Mouse (Mus musculus): ENCODE results near the gene Sh2d6. TPM values are rescaled to one million over a fixed set of nuclear protein-coding genes. Genes with fewer than 3 reads are reported as not detected.
"Not testable (repeated sequence)": the region's sequence is repeated elsewhere in the genome, so short reads cannot be mapped to it uniquely, and the experiment has no call there.

The Sh2d6 gene
- polyA plus RNA-seq, 1 experiment, result 0.09 TPM

GRCm38 (mm10) chr6:72535165-72535564, 13.7 kb upstream of the Sh2d6 start:
- H3K4me3 ChIP-seq (ENCODE audit: insufficient read depth, low read depth, low read length), result no peak overlapping the region
- peak overlapping the region; percentile 42; the same call in 1 of the 2 replicates for H3K27ac ChIP-seq (ENCODE audit: insufficient read depth, low read depth, low read length)
- no peak for TF ChIP-seq POLR2A (IDR thresholded peaks at IDR 0.05; ENCODE audit: low read depth, low read length)
- TF ChIP-seq CTCF (conservative IDR thresholded peaks at IDR 0.05; ENCODE audit: insufficient read depth, insufficient read length, low read depth, low read length), result peak; percentile 91
- peak; percentile 90 for DNase-seq
- H3K27me3 ChIP-seq (replicated peaks; ENCODE audit: control insufficient read depth, insufficient read depth, low read length), result no peaks in the 10 kb centered on the region
- H3K36me3 ChIP-seq (ENCODE audit: control insufficient read depth, insufficient read depth, low read length), result no peaks in the 10 kb centered on the region
- 3% methylated on average over 9 of the region's 9 CpGs for WGBS
- H3K4me1 ChIP-seq (ENCODE audit: control insufficient read depth, insufficient read depth, low read length), result peaks cover 5% of the 10 kb centered on the region; the same call in 1 of the 2 replicates

DNA sequence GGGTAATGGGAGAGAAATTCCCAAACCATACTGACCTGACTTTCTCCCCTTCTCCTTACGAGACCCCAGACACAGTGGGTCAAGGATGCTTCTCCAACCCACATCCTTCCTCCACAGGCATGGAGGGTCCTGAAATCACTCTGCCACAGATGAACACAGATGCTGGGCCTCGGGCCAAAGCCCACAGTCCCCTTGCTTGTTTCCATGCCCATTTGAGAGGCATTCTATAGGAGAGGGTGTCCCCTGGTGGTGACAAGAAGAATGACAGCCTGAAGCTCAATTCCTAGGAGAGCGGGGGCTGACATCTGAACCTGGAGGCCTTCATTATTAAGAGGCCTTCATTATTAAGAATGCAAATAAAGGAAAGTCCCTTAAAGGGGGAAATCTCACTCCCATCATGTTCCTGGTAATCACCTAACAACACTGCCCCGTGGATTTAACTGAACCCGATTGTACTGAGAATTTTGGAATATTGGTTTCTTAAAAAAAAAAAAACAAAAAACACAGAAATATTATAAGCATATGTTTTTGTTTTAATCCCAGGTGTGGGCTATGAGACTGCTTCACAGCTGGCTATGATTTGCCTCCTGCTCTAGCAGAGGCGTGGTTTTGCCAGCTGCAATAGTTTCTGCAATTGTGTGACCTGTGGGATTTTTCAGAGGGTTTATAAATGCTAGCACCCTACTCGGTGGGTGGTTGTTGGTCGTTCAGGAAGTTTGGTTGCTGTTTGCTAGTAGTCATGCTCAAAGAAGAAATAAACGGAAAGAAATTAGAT, 12.7 kb upstream of the Sh2d6 start:
- 43% methylated on average over 9 of the region's 9 CpGs for WGBS
- DNase-seq, result peak; percentile 68
- TF ChIP-seq POLR2A (IDR thresholded peaks at IDR 0.05; ENCODE audit: low read depth, low read length), result no peak
- TF ChIP-seq CTCF (conservative IDR thresholded peaks at IDR 0.05; ENCODE audit: insufficient read depth, insufficient read length, low read depth, low read length), result peak; percentile 90
- Histone ChIP-seq H3K4me3 (ENCODE audit: insufficient read depth, low read depth, low read length) (no peak overlapping the region), H3K4me1 (ENCODE audit: control insufficient read depth, insufficient read depth, low read length) (peaks cover 5% of the 10 kb centered on the region; the same call in 1 of the 2 replicates), H3K36me3 (ENCODE audit: control insufficient read depth, insufficient read depth, low read length) (no peaks in the 10 kb centered on the region), H3K27me3 (replicated peaks; ENCODE audit: control insufficient read depth, insufficient read depth, low read length) (no peaks in the 10 kb centered on the region), H3K27ac (ENCODE audit: insufficient read depth, low read depth, low read length) (no peak overlapping the region)

DNA sequence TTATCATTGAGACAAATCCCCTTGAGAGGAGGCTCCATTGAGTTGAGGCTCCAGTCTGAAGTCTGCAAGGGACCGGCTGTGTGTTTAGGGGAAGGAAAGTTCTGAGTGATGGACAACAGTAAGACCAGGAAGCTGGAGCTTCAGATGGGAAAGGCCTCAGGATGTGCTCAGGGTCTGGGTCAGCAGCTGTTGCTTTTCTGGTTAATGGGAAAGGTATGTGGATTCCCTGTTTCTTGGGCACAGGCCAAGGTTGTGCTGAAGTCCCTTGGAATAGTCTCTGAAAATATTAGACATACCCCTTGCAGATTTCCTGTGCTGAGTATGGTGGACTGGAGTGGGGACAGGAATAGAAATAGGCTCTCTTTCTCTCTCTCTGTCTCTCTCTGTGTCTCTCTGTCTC, 12.0 kb upstream of the Sh2d6 start:
- WGBS, result 4% methylated on average over 1 of the region's 1 CpGs
- H3K4me1 ChIP-seq (ENCODE audit: control insufficient read depth, insufficient read depth, low read length); H3K27me3 ChIP-seq (replicated peaks; ENCODE audit: control insufficient read depth, insufficient read depth, low read length); H3K27ac ChIP-seq (ENCODE audit: insufficient read depth, low read depth, low read length); H3K36me3 ChIP-seq (ENCODE audit: control insufficient read depth, insufficient read depth, low read length); DNase-seq; H3K4me3 ChIP-seq (ENCODE audit: insufficient read depth, low read depth, low read length): not testable (repeated sequence)

- WGBS, result 95% methylated on average over 4 of the region's 4 CpGs
- no peaks in the 10 kb centered on the region for H3K27me3 ChIP-seq (replicated peaks; ENCODE audit: control insufficient read depth, insufficient read depth, low read length)
- no peak overlapping the region for H3K4me3 ChIP-seq (ENCODE audit: insufficient read depth, low read depth, low read length)
- H3K36me3 ChIP-seq (ENCODE audit: control insufficient read depth, insufficient read depth, low read length), result no peaks in the 10 kb centered on the region
- no peak for DNase-seq
- no peaks in the 10 kb centered on the region; the same call in 1 of the 2 replicates for H3K4me1 ChIP-seq (ENCODE audit: control insufficient read depth, insufficient read depth, low read length)
- TF ChIP-seq CTCF (conservative IDR thresholded peaks at IDR 0.05; ENCODE audit: insufficient read depth, insufficient read length, low read depth, low read length) (no peak), POLR2A (IDR thresholded peaks at IDR 0.05; ENCODE audit: low read depth, low read length) (no peak)
- H3K27ac ChIP-seq (ENCODE audit: insufficient read depth, low read depth, low read length), result no peak overlapping the region
Measured at GRCm38 (mm10) chr6:72532580-72532979, 11.1 kb upstream of the Sh2d6 start.

GRCm38 (mm10) chr6:72528410-72529151, 7.1 kb upstream of the Sh2d6 start:
- Histone ChIP-seq H3K36me3 (ENCODE audit: control insufficient read depth, insufficient read depth, low read length) (no peaks in the 10 kb centered on the region), H3K4me1 (ENCODE audit: control insufficient read depth, insufficient read depth, low read length) (no peaks in the 10 kb centered on the region), H3K4me3 (ENCODE audit: insufficient read depth, low read depth, low read length) (no peak overlapping the region), H3K27ac (ENCODE audit: insufficient read depth, low read depth, low read length) (peak overlapping the region; percentile 10; the same call in 1 of the 2 replicates), H3K27me3 (replicated peaks; ENCODE audit: control insufficient read depth, insufficient read depth, low read length) (no peaks in the 10 kb centered on the region)
- no peak for TF ChIP-seq CTCF (conservative IDR thresholded peaks at IDR 0.05; ENCODE audit: insufficient read depth, insufficient read length, low read depth, low read length)
- TF ChIP-seq POLR2A (IDR thresholded peaks at IDR 0.05; ENCODE audit: low read depth, low read length), result no peak
- DNase-seq, result peak; percentile 80
- 67% methylated on average over 10 of the region's 10 CpGs for WGBS

- Histone ChIP-seq H3K27ac (ENCODE audit: insufficient read depth, low read depth, low read length) (no peak overlapping the region), H3K4me3 (ENCODE audit: insufficient read depth, low read depth, low read length) (no peak overlapping the region), H3K4me1 (ENCODE audit: control insufficient read depth, insufficient read depth, low read length) (no peaks in the 10 kb centered on the region), H3K27me3 (replicated peaks; ENCODE audit: control insufficient read depth, insufficient read depth, low read length) (no peaks in the 10 kb centered on the region), H3K36me3 (ENCODE audit: control insufficient read depth, insufficient read depth, low read length) (no peaks in the 10 kb centered on the region)
- WGBS, result 62% methylated on average over 4 of the region's 4 CpGs
- DNase-seq, result no peak
- TF ChIP-seq POLR2A (IDR thresholded peaks at IDR 0.05; ENCODE audit: low read depth, low read length) (no peak), CTCF (conservative IDR thresholded peaks at IDR 0.05; ENCODE audit: insufficient read depth, insufficient read length, low read depth, low read length) (no peak)
Measured at GRCm38 (mm10) chr6:72527070-72527469, 5.6 kb upstream of the Sh2d6 start.

- H3K4me1 ChIP-seq (ENCODE audit: control insufficient read depth, insufficient read depth, low read length), result no peaks in the 10 kb centered on the region
- TF ChIP-seq POLR2A (IDR thresholded peaks at IDR 0.05; ENCODE audit: low read depth, low read length), result no peak
- TF ChIP-seq CTCF (conservative IDR thresholded peaks at IDR 0.05; ENCODE audit: insufficient read depth, insufficient read length, low read depth, low read length), result no peak
- no peak overlapping the region for H3K4me3 ChIP-seq (ENCODE audit: insufficient read depth, low read depth, low read length)
- no peaks in the 10 kb centered on the region for H3K36me3 ChIP-seq (ENCODE audit: control insufficient read depth, insufficient read depth, low read length)
- 95% methylated on average over 2 of the region's 2 CpGs for WGBS
- DNase-seq, result no peak
- H3K27ac ChIP-seq (ENCODE audit: insufficient read depth, low read depth, low read length), result no peak overlapping the region
- H3K27me3 ChIP-seq (replicated peaks; ENCODE audit: control insufficient read depth, insufficient read depth, low read length), result no peaks in the 10 kb centered on the region
Measured at GRCm38 (mm10) chr6:72524160-72524559, 2.7 kb upstream of the Sh2d6 start.

Measured in kidney, adult 2 months (tissue).